Mouse (Mus musculus) forebrain, embryonic 12.5 days (tissue): ENCODE measurements around the gene Gng7. TPM values are rescaled to one million over a fixed set of nuclear protein-coding genes. Genes with fewer than 3 reads are reported as not detected.
A peak's percentile ranks its signal among the peaks of the same experiment; 100 is the strongest.

Experiments
- ATAC-seq: fragments of 200-750 bp; cut with Nextera tagmentation; 2 replicates; pipeline ENCODE4 v1.8.0; 2017; ENCODE audit warnings: moderate TSS enrichment; ENCODE audit not compliant: low FRiP score
- H3K27ac ChIP-seq: fragments of 300-500 bp; sonication (generic); 2 replicates; pipeline ENCODE4 v1.5.1; 2016; ENCODE audit warnings: mild to moderate bottlenecking
- H3K27me3 ChIP-seq: fragments of 300-500 bp; sonication (generic); 2 replicates; pipeline ENCODE4 v1.6.1; 2016; ENCODE audit warnings: mild to moderate bottlenecking
- H3K36me3 ChIP-seq: fragments of 300-500 bp; sonication (generic); replicated peaks from 2 replicates; pipeline ENCODE4 v1.6.1; 2016; ENCODE audit warnings: mild to moderate bottlenecking
- H3K4me1 ChIP-seq: fragments of 300-500 bp; sonication (generic); 2 replicates; pipeline ENCODE4 v1.6.1; 2016
- H3K4me2 ChIP-seq: fragments of 300-500 bp; sonication (generic); 2 replicates; pipeline ENCODE4 v1.6.1; 2016; ENCODE audit warnings: mild to moderate bottlenecking, moderate library complexity
- H3K4me3 ChIP-seq: fragments of 300-500 bp; sonication (generic); replicated peaks from 2 replicates; pipeline ENCODE4 v1.5.1; 2016; ENCODE audit warnings: mild to moderate bottlenecking
- H3K9ac ChIP-seq: fragments of 300-500 bp; sonication (generic); 2 replicates; pipeline ENCODE4 v1.6.1; 2016; ENCODE audit warnings: mild to moderate bottlenecking
- H3K9me3 ChIP-seq: fragments of 300-500 bp; sonication (generic); 2 replicates; pipeline ENCODE4 v1.6.1; 2016
- WGBS: fragments of 180-500 bp; shearing (Covaris S2); methylation state at CpG from one replicate; pipeline ENCODE4 v1.1.7; 2016; 5-methylcytosine and 5-hydroxymethylcytosine counted together
- polyA plus RNA-seq: library from polyadenylated mRNA; unstranded; fragments of >200 nt; fragmentation: Nextera tagmentation; extraction: Ambion mirVana; gene quantifications from 2 replicates; pipeline ENCODE4 v1.2.1, GENCODE M21; 2016

Gng7 gene
- polyA plus RNA-seq, 1 experiment from 2014 or later: 9.8 TPM

DNA sequence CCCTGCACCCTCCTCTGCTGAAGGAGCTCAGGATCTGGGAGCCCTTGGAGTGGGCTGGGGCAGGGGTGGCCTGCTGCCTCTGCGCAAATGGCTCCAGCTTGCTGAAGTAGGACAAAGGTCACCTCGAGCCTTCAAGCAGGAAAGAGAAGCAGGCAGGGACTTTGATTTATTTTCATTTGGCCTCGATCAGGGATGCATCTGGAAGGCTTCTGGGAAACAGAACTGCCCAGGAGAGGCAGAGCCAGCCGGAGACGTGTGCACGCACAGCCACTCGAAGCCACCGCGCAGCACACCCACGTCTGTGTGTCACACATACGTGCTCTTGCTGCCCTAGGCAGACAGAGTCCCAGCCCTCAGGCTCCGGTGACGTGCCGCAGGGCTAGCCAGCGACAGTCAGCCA lies 43.2 kb downstream of the Gng7 start:
- Histone ChIP-seq H3K4me2 (no peak overlapping the region), H3K27me3 (no peaks in the 10 kb centered on the region), H3K4me3 (no peak overlapping the region), H3K9ac (no peak overlapping the region), H3K27ac (no peak overlapping the region), H3K36me3 (no peaks in the 10 kb centered on the region), H3K4me1 (peaks cover 9% of the 10 kb centered on the region; the same call in 1 of the 2 replicates), H3K9me3 (0 out of 2 replicates have a peak, but pooled peaks cover 5% of the 10 kb centered on the region)
- WGBS: 91% methylated on average over 15 of the region's 15 CpGs
- no peak for ATAC-seq

DNA sequence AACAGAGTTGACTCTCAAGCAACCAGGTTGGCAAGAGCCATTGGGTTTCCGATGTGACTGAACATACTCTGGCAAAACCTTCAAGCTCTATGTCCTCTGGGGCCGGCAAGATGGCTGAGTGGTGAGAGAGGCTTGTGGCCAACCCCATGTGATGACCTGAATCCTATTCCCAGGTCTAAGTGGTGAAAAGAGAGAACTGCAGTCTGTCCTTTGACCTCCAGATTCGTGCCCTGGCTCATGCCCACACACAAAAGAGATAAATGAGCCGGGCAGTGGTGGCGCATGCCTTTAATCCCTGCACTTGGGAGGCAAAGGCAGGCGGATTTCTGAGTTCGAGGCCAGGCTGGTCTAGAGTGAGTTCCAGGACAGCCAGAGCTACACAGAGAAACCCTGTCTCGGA lies 44.6 kb downstream of the Gng7 start:
- Histone ChIP-seq H3K9me3 (0 out of 2 replicates have a peak, but pooled peaks cover 5% of the 10 kb centered on the region), H3K27ac (no peak overlapping the region), H3K4me3 (no peak overlapping the region), H3K36me3 (no peaks in the 10 kb centered on the region), H3K4me2 (no peak overlapping the region), H3K27me3 (no peaks in the 10 kb centered on the region), H3K9ac (no peak overlapping the region), H3K4me1 (peaks cover 9% of the 10 kb centered on the region; the same call in 1 of the 2 replicates)
- WGBS: 80% methylated on average over 8 of the region's 8 CpGs
- no peak for ATAC-seq

DNA sequence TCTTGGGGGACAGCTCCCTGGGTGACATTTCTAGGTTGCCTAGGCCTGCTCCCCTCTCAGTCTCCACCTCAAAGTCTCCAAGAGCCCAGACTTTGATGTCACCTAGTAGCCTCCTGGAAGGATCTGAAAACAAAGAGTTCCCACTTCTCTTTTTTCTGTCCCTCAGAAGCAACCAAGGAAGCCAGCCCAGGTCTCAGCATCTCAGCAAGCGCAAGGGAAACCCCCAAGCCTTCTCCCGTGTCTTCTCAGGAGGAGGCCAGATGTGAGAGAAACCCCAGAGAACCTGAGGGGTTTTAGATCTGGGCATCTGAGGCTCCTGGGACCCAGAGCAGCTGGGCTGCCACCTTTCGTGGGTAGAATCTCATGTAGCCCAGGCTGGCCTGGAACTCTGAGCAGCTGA lies 45.4 kb downstream of the Gng7 start:
- 82% methylated on average over 3 of the region's 3 CpGs for WGBS

DNA sequence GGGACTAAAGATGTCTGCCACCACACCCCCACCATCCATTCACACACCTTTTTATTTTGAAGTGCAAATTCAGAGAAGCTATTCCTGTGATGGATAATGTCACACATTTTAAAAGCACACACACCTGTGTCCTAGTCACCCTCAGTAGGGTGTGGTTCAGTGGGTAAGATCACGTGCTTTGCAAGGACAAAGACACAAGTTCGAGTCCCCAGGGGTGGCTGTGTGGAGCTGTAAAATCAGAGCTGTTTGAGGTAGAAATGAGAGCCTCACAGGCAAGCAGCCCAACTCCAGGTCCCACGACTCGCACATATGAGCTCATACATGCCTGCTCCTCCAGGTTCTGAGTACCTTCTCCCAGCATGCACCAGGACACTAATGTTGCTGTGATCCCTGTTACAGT lies 46.6 kb downstream of the Gng7 start:
- Histone ChIP-seq H3K4me3 (no peak overlapping the region), H3K36me3 (no peaks in the 10 kb centered on the region), H3K27me3 (no peaks in the 10 kb centered on the region), H3K4me2 (no peak overlapping the region), H3K9ac (no peak overlapping the region), H3K4me1 (peaks cover 17% of the 10 kb centered on the region), H3K9me3 (0 out of 2 replicates have a peak, but pooled peaks cover 5% of the 10 kb centered on the region), H3K27ac (no peak overlapping the region)
- no peak for ATAC-seq
- 80% methylated on average over 4 of the region's 4 CpGs for WGBS

More for the DNA sequence above, 45.4 kb downstream of the Gng7 start:
- 0 out of 2 replicates have a peak, but pooled peaks cover 5% of the 10 kb centered on the region for H3K9me3 ChIP-seq
- no peaks in the 10 kb centered on the region for H3K27me3 ChIP-seq
- H3K27ac ChIP-seq: no peak overlapping the region
- no peak overlapping the region for H3K4me3 ChIP-seq
- peaks cover 12% of the 10 kb centered on the region for H3K4me1 ChIP-seq
- no peaks in the 10 kb centered on the region for H3K36me3 ChIP-seq
- ATAC-seq: no peak
- no peak overlapping the region for H3K9ac ChIP-seq
- H3K4me2 ChIP-seq: no peak overlapping the region

DNA sequence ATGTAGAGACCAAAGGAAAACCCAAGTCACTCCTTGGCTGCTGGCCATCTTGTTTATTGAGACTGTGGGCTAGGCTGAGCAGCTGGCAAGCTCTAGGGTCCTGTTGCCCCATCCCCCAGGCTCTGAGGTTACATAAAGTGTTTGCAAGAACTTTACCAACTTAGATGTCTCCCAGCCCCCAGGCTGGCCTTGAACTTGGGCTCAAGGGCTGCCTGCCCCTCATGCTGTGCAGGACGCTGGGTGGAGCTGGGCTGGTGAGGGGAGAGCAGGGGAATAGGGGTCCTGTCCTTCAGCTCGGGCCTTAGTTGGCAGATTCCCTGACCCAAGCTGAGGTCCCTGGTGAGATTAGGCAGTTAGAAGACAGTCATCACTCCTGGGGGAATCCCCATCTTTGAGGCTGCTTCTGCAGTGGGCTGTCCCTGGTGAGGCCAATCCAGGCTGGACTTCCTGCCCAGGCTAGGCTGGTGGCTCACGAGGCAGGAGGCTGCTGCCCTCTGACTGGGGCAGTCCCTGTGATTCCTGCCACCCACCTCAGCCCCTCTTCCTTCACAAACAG lies 47.6 kb downstream of the Gng7 start:
- no peaks in the 10 kb centered on the region for H3K36me3 ChIP-seq
- 0 out of 2 replicates have a peak, but pooled peaks cover 5% of the 10 kb centered on the region for H3K9me3 ChIP-seq
- peaks cover 15% of the 10 kb centered on the region for H3K4me1 ChIP-seq
- no peak overlapping the region for H3K4me2 ChIP-seq
- H3K9ac ChIP-seq: no peak overlapping the region
- WGBS: 82% methylated on average over 3 of the region's 3 CpGs
- no peak overlapping the region for H3K4me3 ChIP-seq
- H3K27me3 ChIP-seq: no peaks in the 10 kb centered on the region
- no peak overlapping the region for H3K27ac ChIP-seq
- no peak for ATAC-seq

DNA sequence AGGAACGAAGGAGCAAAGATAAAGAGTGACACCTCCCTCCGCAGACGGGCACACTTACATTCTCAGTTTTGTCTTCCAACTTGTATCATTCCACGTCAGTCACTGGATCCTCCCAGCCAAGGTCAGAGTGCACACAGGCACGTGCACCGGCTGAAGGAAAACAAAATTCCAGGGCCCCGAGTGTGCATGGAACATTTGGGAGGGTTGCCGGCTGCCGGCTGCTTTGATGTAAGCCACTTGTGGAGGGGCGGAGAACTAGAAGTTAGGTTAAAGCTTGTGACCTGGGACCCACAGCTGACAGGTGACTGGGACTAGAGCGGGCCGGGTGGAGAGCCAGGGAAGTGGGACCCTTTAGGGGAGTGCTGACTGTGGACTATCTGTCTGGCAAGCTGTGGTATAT lies 48.4 kb downstream of the Gng7 start:
- Histone ChIP-seq H3K4me2 (no peak overlapping the region), H3K4me1 (peaks cover 23% of the 10 kb centered on the region), H3K36me3 (no peaks in the 10 kb centered on the region), H3K4me3 (no peak overlapping the region), H3K9ac (no peak overlapping the region), H3K27me3 (no peaks in the 10 kb centered on the region), H3K9me3 (0 out of 2 replicates have a peak, but pooled peaks cover 5% of the 10 kb centered on the region), H3K27ac (no peak overlapping the region)
- WGBS: 74% methylated on average over 12 of the region's 12 CpGs
- no peak for ATAC-seq

DNA sequence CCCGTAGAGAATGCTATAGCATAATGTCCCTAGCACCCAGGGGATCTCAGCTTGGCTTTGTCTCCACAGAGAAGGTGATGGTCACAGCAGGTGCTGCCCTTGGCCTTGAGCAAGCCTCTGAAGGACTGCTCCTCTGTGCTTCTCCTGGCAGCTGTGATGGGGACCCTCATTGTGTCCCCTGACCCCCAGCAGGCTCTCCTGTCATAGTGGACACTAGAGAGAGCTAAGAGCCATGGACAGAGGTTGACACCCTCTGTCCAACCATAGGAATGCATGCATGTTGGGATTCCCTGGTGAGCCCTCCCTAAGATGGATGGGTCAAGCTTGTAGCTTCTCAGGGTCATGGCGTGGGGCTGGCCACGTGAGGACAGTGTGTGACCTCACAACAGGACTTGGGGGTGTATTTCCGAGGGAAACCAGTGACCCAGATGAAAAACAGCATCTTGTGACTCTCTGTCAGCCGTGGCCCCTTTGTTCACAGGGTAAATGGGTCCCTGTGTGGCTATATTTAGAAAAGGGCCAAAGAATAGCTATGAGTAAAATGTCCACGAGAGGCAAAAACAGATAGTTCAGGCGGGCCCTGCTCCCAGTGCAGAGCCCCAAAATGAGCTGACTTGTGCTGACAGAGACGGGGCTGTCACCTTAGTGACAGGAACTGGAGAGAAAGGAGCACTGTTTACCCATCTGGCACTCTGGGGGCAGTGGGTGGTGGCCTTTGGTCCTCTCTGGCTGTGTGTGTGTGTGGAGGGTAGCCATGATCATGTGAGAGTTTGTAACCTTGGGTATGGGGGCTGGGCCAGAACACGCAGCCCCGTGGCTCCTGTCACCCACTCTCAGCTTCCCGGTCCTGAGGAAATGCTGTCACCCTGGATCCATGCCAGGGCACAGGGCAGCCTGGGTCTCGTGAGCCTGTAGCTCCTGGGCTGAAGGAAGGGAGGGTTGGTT lies 51.4 kb downstream of the Gng7 start:
- H3K4me3 ChIP-seq: no peak overlapping the region
- ATAC-seq: no peak
- no peak overlapping the region for H3K27ac ChIP-seq
- WGBS: 64% methylated on average over 12 of the region's 12 CpGs
- no peaks in the 10 kb centered on the region for H3K36me3 ChIP-seq
- H3K4me2 ChIP-seq: no peak overlapping the region
- no peaks in the 10 kb centered on the region for H3K27me3 ChIP-seq
- peaks cover 29% of the 10 kb centered on the region for H3K4me1 ChIP-seq
- H3K9ac ChIP-seq: no peak overlapping the region
- no peaks in the 10 kb centered on the region for H3K9me3 ChIP-seq

DNA sequence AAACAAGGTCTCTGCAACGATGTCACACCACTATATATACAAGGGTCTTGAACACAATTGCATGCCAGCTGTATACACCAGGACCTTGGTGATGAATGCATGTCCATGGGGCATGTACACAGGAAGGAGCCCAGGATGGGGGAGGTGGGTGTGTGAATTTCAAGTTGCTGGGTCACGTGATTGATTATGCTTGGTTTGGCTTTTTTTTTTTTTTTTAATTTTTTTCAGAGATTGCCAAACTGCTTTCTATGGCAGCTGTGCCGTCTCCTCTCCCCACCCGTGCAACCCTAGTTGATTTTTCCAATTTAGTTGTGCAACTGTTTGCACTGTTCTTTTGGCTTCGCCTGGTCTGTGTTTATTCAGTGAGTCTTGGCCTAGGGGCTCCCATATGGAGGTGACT lies 52.2 kb downstream of the Gng7 start:
- Histone ChIP-seq H3K27ac (no peak overlapping the region), H3K4me1 (peaks cover 29% of the 10 kb centered on the region), H3K4me2 (no peak overlapping the region), H3K9me3 (no peaks in the 10 kb centered on the region), H3K9ac (no peak overlapping the region), H3K27me3 (no peaks in the 10 kb centered on the region), H3K4me3 (no peak overlapping the region), H3K36me3 (no peaks in the 10 kb centered on the region)
- WGBS: 76% methylated on average over 5 of the region's 5 CpGs
- no peak for ATAC-seq

DNA sequence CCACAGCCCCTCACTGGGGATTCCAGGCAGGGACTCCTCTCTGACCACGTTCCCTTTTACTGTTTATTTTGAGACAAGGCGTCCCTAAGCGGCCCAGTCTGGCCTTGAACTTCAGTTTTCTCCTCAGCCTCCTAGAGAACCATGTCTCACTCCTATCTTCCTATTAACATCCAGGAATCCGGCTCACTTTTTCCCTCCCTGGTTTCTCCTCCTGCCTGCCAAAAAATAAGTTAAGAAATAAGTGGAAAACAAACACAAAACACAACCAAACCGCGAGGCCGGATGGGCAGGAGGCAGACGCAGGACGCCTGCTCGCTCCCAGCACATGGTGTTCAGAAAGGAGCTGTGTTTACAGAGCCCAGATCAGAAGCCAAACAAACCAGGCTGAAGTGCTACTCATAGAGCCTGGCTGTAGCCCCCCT lies 52.7 kb downstream of the Gng7 start:
- Histone ChIP-seq H3K27ac (no peak overlapping the region), H3K36me3 (no peaks in the 10 kb centered on the region), H3K9ac (no peak overlapping the region), H3K4me2 (no peak overlapping the region), H3K4me1 (peaks cover 25% of the 10 kb centered on the region), H3K9me3 (no peaks in the 10 kb centered on the region), H3K4me3 (no peak overlapping the region), H3K27me3 (no peaks in the 10 kb centered on the region)
- no peak for ATAC-seq
- WGBS: 63% methylated on average over 10 of the region's 10 CpGs

DNA sequence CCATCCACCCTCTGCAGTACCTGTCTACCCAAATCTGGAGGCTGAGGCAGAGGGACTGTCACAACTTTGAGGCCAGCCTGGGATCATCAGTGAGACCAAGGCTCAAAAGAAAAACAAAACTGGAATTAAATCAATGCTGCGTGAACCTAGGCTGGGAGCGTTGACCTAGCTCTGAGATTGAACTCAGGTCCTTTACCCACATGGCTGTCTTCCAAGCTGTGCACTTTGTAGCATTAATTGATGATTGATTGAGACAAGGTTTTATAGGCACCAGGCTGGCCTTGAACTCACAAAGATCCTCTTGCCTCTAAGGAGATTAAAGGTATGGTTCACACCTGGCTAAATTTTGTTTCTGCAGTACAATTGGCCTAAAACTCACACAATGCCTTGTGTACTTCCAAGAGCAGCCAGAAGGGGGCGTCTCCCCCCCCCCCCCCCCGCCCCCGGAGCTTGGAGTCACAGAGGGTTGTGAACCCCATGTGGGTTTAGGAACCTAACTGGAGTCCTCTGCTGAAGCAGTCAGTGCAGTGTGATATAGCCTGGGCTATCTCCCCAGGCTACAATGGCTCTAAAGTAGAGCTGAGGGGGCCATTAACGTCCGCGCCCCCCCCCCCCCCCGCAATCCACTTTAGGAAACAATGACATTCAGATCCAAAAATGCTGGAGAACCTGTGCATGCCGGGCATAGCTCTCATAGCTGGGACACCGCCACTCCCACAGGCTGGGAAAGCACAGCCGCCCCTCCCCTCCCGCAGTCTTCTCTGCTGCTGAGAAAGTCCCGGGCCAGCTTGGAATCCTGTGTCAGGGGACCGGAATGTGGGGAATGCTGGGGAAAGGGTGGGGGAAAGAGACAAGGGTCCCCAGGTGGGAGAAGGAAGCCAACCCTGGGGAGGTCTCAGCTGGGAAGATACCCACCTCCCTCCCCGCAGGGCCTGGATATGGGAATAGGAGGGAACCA lies 53.9 kb downstream of the Gng7 start:
- H3K9ac ChIP-seq: peak overlapping the region; percentile 12; the same call in 1 of the 2 replicates
- no peaks in the 10 kb centered on the region for H3K9me3 ChIP-seq
- no peaks in the 10 kb centered on the region for H3K36me3 ChIP-seq
- H3K4me3 ChIP-seq: no peak overlapping the region
- no peak for ATAC-seq
- peaks cover 28% of the 10 kb centered on the region for H3K4me1 ChIP-seq
- H3K27me3 ChIP-seq: no peaks in the 10 kb centered on the region
- H3K27ac ChIP-seq: 0 out of 2 replicates have a peak overlapping the region, but pooled peaks have one; percentile 9
- peak overlapping the region; percentile 19; the same call in 1 of the 2 replicates for H3K4me2 ChIP-seq
- 12% methylated on average over 15 of the region's 16 CpGs for WGBS

DNA sequence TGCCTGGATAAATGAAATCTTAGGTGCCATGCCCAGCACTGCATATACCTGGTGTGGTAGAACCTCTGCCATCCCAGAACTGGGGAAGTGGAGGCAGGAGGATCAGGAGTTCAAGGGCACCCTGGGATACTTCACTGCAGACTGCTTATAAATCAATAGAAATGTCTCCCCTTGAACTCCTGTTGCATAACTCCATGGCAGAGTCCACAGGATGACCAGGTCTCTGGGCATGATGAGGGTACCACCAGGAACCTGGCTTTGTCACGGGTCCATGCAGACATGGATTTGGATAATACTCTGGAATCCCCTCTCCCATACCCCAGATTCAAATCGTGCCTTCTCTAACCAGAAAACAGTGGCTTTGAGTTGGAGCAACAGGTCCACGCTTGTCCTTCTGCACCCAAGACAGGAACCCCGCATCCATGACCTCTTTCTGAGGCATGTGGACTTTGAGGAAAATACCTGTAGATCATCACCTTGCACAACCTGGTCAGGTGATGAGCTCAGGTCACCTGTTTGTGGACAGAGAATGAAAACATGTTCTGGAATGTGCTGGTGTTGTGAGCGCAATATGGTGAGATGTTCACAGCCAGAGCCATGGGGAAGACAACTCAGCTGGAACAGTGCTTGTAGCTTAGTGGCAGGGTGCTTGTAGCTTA lies 55.6 kb downstream of the Gng7 start:
- H3K4me1 ChIP-seq: peaks cover 27% of the 10 kb centered on the region
- H3K27ac ChIP-seq: no peak overlapping the region
- H3K9me3 ChIP-seq: no peaks in the 10 kb centered on the region
- no peaks in the 10 kb centered on the region for H3K36me3 ChIP-seq
- no peak for ATAC-seq
- H3K4me2 ChIP-seq: no peak overlapping the region
- H3K9ac ChIP-seq: no peak overlapping the region
- WGBS: 92% methylated on average over 5 of the region's 5 CpGs
- no peaks in the 10 kb centered on the region for H3K27me3 ChIP-seq
- H3K4me3 ChIP-seq: no peak overlapping the region
